Mouse (Mus musculus) cortical plate, adult 2 months (tissue): Measurements from ENCODE around the gene Pycr2.

ENCODE experiments used
- CTCF ChIP-seq: fragments of 200-500 bp; IDR thresholded peaks from 2 replicates; pipeline ENCODE4 v1.5.1; 2011; ENCODE audit warnings: mild to moderate bottlenecking, control low read depth, low read length; ENCODE audit not compliant: insufficient read depth; ENCODE audit errors: extremely low read depth
- POLR2A ChIP-seq: fragments of 200-500 bp; IDR thresholded peaks from 2 replicates; pipeline ENCODE4 v1.6.1; 2011; ENCODE audit warnings: mild to moderate bottlenecking, low read length, control low read depth; ENCODE audit not compliant: insufficient read depth; ENCODE audit errors: extremely low read depth

- TF ChIP-seq CTCF (no peak), POLR2A (no peak)
Observed at GRCm38 (mm10) chr1:180943896-180944295, 39.8 kb downstream of the Pycr2 start.
